Mouse (Mus musculus): ENCODE measurements around the gene Adamts13. TPM values are rescaled to one million over a fixed set of nuclear protein-coding genes. Genes with fewer than 3 reads are reported as not detected.

Adamts13 gene
- polyA plus RNA-seq, 1 experiment from 2014 or later: 0.25 TPM

Other genes with a start within 250 kb of the Adamts13 start
- not detected in 2 replicates for gene Abo, start 108.4 kb upstream of the Adamts13 start, polyA plus RNA-seq (2015; fragmentation: Nextera tagmentation; extraction: Ambion mirVana)
- gene Surf6, start 70.5 kb upstream of the Adamts13 start, polyA plus RNA-seq (2015; fragmentation: Nextera tagmentation; extraction: Ambion mirVana): 28.4 and 28.8 TPM in 2 replicates
- 52.4 and 56.4 TPM in 2 replicates for gene Med22, start 62.7 kb upstream of the Adamts13 start, polyA plus RNA-seq (2015; fragmentation: Nextera tagmentation; extraction: Ambion mirVana)
- 584 and 598 TPM in 2 replicates for gene Rpl7a, start 62.7 kb upstream of the Adamts13 start, polyA plus RNA-seq (2015; fragmentation: Nextera tagmentation; extraction: Ambion mirVana)
- 38.2 TPM in 2 replicates for gene Surf2, start 57.0 kb upstream of the Adamts13 start, polyA plus RNA-seq (2015; fragmentation: Nextera tagmentation; extraction: Ambion mirVana)
- gene Surf1, start 56.9 kb upstream of the Adamts13 start, polyA plus RNA-seq (2015; fragmentation: Nextera tagmentation; extraction: Ambion mirVana): 58.4 and 60.4 TPM in 2 replicates
- 265 and 273 TPM in 2 replicates for gene Surf4, start 39.5 kb upstream of the Adamts13 start, polyA plus RNA-seq (2015; fragmentation: Nextera tagmentation; extraction: Ambion mirVana)
- gene Stkld1, start 39.4 kb upstream of the Adamts13 start, polyA plus RNA-seq (2015; fragmentation: Nextera tagmentation; extraction: Ambion mirVana): 0.07 and 0.14 TPM in 2 replicates
- 43.2 and 48.6 TPM in 2 replicates for gene Rexo4, start 9.0 kb upstream of the Adamts13 start, polyA plus RNA-seq (2015; fragmentation: Nextera tagmentation; extraction: Ambion mirVana)
- 72.7 and 82.7 TPM in 2 replicates for gene Cacfd1, start 36.5 kb downstream of the Adamts13 start, polyA plus RNA-seq (2015; fragmentation: Nextera tagmentation; extraction: Ambion mirVana)
- gene Slc2a6, start 54.6 kb downstream of the Adamts13 start, polyA plus RNA-seq (2015; fragmentation: Nextera tagmentation; extraction: Ambion mirVana): 0.91 and 1.1 TPM in 2 replicates
- gene Mymk, start 98.8 kb downstream of the Adamts13 start, polyA plus RNA-seq (2015; fragmentation: Nextera tagmentation; extraction: Ambion mirVana): 63.7 and 71.1 TPM in 2 replicates
- 3.8 and 5.0 TPM in 2 replicates for gene Adamtsl2, start 106.0 kb downstream of the Adamts13 start, polyA plus RNA-seq (2015; fragmentation: Nextera tagmentation; extraction: Ambion mirVana)
- gene Fam163b, start 169.1 kb downstream of the Adamts13 start, polyA plus RNA-seq (2015; fragmentation: Nextera tagmentation; extraction: Ambion mirVana): 0.12 and 0.31 TPM in 2 replicates
- 0.55 and 1.1 TPM in 2 replicates for gene Dbh, start 191.8 kb downstream of the Adamts13 start, polyA plus RNA-seq (2015; fragmentation: Nextera tagmentation; extraction: Ambion mirVana)